Mouse (Mus musculus): ENCODE results near the gene Tnks2.

DNA sequence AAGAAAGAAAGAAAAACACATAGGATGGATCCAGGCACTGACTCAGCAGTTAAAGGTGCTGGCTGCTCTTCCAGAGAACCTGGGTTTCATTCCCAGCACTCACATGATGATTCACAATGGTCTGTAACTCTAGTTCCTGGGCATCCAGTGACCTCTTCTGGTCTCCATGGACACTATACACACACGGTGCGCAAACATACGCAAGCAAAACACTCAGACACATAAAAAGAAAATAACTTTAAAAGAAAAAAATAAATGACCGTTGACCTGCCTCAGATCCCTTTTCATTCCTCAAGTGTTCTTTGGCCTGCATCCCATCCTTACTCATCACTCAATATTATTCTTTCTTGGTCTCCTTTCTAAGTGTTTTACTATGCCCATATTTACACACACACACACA lies 13.6 kb upstream of the Tnks2 start:
- TF ChIP-seq CTCF (IDR thresholded peaks at IDR 0.05) (no peak), EP300 (IDR thresholded peaks at IDR 0.05) (peak; percentile 37; the same call in 1 of the 2 replicates)
